In genomic region chr17:65000626-65001135, GRCm38 (mm10) we compare ENCODE assay signal across 13 mouse cellular contexts.
"Had no signal": no experiment of that assay in that cellular context is flagged by ENCODE, and none has a peak within 500 bp of the region (broad histone marks: within the 10 kb centered on the region; RNA-seq: fewer than 3 reads in every experiment).

No protein-coding gene starts in this region.

- ATAC-seq: liver, embryonic 12.5 days; midbrain, embryonic 15.5 days had no signal

- H3K27ac ChIP-seq: kidney, embryonic 15.5 days; limb, embryonic 15.5 days; liver, embryonic 12.5 days; macrophage; midbrain, embryonic 15.5 days; neural tube, embryonic 12.5 days had no signal

- H3K9ac ChIP-seq: kidney, embryonic 15.5 days; limb, embryonic 15.5 days; liver, embryonic 12.5 days; lung, embryonic 14.5 days; midbrain, embryonic 15.5 days; neural tube, embryonic 12.5 days had no signal

- H3K4me2 ChIP-seq: kidney, embryonic 15.5 days; limb, embryonic 15.5 days; liver, embryonic 12.5 days; lung, embryonic 14.5 days; midbrain, embryonic 11.5 days; midbrain, embryonic 15.5 days; neural tube, embryonic 12.5 days had no signal

- H3K9me3 ChIP-seq: kidney, embryonic 15.5 days; limb, embryonic 15.5 days; midbrain, embryonic 15.5 days; neural tube, embryonic 12.5 days had no signal

- H3K4me3 ChIP-seq: kidney, embryonic 15.5 days; limb, embryonic 15.5 days; liver, embryonic 12.5 days; megakaryocyte, embryonic 14.5 days; midbrain, embryonic 15.5 days; neural tube, embryonic 12.5 days had no signal

- H3K4me1 ChIP-seq: kidney, embryonic 15.5 days; liver, embryonic 12.5 days; megakaryocyte, embryonic 14.5 days; midbrain, embryonic 15.5 days; neural tube, embryonic 12.5 days had no signal

- H3K36me3 ChIP-seq: kidney, embryonic 15.5 days; limb, embryonic 15.5 days; liver, embryonic 12.5 days; midbrain, embryonic 15.5 days; neural tube, embryonic 12.5 days had no signal

- DNase-seq: kidney, postnatal 14 days; lung, embryonic 14.5 days; lung, postnatal 10 days; right cerebral cortex, postnatal 14 days; thymus, postnatal 36 days had no signal

- H3K27me3 ChIP-seq: kidney, embryonic 15.5 days; limb, embryonic 15.5 days; liver, embryonic 12.5 days; megakaryocyte, embryonic 14.5 days; midbrain, embryonic 15.5 days; neural tube, embryonic 12.5 days had no signal
